Mouse (Mus musculus): ENCODE results near the gene Dhx35. TPM values are rescaled to one million over a fixed set of nuclear protein-coding genes. Genes with fewer than 3 reads are reported as not detected.

Dhx35 gene
- total and polyA plus RNA-seq, 2 experiments from 2014 or later, result 10.0 to 30.7 TPM

- Histone ChIP-seq H3K27me3 (ENCODE audit: insufficient read depth, low read length) (no peaks in the 10 kb centered on the region), H3K9me3 (ENCODE audit: low read length) (no peaks in the 10 kb centered on the region), H3K36me3 (ENCODE audit: insufficient read depth, low read length) (no peaks in the 10 kb centered on the region), H3K9ac (replicated peaks; ENCODE audit: low read length) (peak overlapping the region; percentile 49), H3K27ac (no peak overlapping the region), H3K4me1 (ENCODE audit: insufficient read depth, low read length) (peaks cover 17% of the 10 kb centered on the region), H3K4me2 (ENCODE audit: low read depth, low read length) (peak overlapping the region; percentile 99), H3K4me3 (ENCODE audit: low read length) (peak overlapping the region; percentile 55)
- no peak for TF ChIP-seq CTCF (IDR thresholded peaks at IDR 0.05; ENCODE audit: low read depth)
- ATAC-seq, result no peak
- WGBS, result under 1% methylated on average over 37 of the region's 37 CpGs
- peak; percentile 34 for DNase-seq (ENCODE audit: low spot score)
Measured at GRCm38 (mm10) chr2:158768350-158768749, 26.3 kb upstream of the Dhx35 start.

GRCm38 (mm10) chr2:158768771-158769170 is 25.8 kb upstream of the Dhx35 start:
- DNase-seq (ENCODE audit: low spot score), result no peak
- H3K9me3 ChIP-seq (ENCODE audit: low read length), result no peaks in the 10 kb centered on the region
- H3K9ac ChIP-seq (replicated peaks; ENCODE audit: low read length), result no peak overlapping the region; the same call in 1 of the 2 replicates
- H3K4me1 ChIP-seq (ENCODE audit: insufficient read depth, low read length), result peaks cover 17% of the 10 kb centered on the region
- H3K27ac ChIP-seq, result no peak overlapping the region
- TF ChIP-seq CTCF (IDR thresholded peaks at IDR 0.05; ENCODE audit: low read depth), result no peak
- H3K27me3 ChIP-seq (ENCODE audit: insufficient read depth, low read length), result no peaks in the 10 kb centered on the region
- peak overlapping the region; percentile 55 for H3K4me3 ChIP-seq (ENCODE audit: low read length)
- H3K36me3 ChIP-seq (ENCODE audit: insufficient read depth, low read length), result no peaks in the 10 kb centered on the region
- 9% methylated on average over 5 of the region's 5 CpGs for WGBS
- ATAC-seq, result no peak
- H3K4me2 ChIP-seq (ENCODE audit: low read depth, low read length), result peak overlapping the region; percentile 99

- Histone ChIP-seq H3K4me2 (ENCODE audit: low read depth, low read length) (peak overlapping the region; percentile 99), H3K9ac (replicated peaks; ENCODE audit: low read length) (no peak overlapping the region), H3K27ac (no peak overlapping the region), H3K4me3 (ENCODE audit: low read length) (peak overlapping the region; percentile 19), H3K4me1 (ENCODE audit: insufficient read depth, low read length) (peaks cover 17% of the 10 kb centered on the region), H3K36me3 (ENCODE audit: insufficient read depth, low read length) (no peaks in the 10 kb centered on the region), H3K9me3 (ENCODE audit: low read length) (no peaks in the 10 kb centered on the region), H3K27me3 (ENCODE audit: insufficient read depth, low read length) (no peaks in the 10 kb centered on the region)
- ATAC-seq (no peak), DNase-seq (ENCODE audit: low spot score) (peak; percentile 55)
- TF ChIP-seq CTCF (IDR thresholded peaks at IDR 0.05; ENCODE audit: low read depth), result no peak
- 28% methylated on average over 13 of the region's 13 CpGs for WGBS
Measured at GRCm38 (mm10) chr2:158770126-158770757, 24.4 kb upstream of the Dhx35 start.

- no peak overlapping the region for H3K4me3 ChIP-seq (ENCODE audit: low read length)
- no peak overlapping the region for H3K27ac ChIP-seq
- 57% methylated on average over 11 of the region's 11 CpGs for WGBS
- no peaks in the 10 kb centered on the region for H3K9me3 ChIP-seq (ENCODE audit: low read length)
- H3K36me3 ChIP-seq (ENCODE audit: insufficient read depth, low read length), result no peaks in the 10 kb centered on the region
- TF ChIP-seq CTCF (IDR thresholded peaks at IDR 0.05; ENCODE audit: low read depth), result no peak
- peaks cover 17% of the 10 kb centered on the region for H3K4me1 ChIP-seq (ENCODE audit: insufficient read depth, low read length)
- 0 out of 2 replicates have a peak overlapping the region, but pooled peaks have one; percentile 7 for H3K4me2 ChIP-seq (ENCODE audit: low read depth, low read length)
- DNase-seq (ENCODE audit: low spot score) (no peak), ATAC-seq (no peak)
- H3K9ac ChIP-seq (replicated peaks; ENCODE audit: low read length), result no peak overlapping the region
- no peaks in the 10 kb centered on the region for H3K27me3 ChIP-seq (ENCODE audit: insufficient read depth, low read length)
Measured at GRCm38 (mm10) chr2:158771066-158771763, 23.4 kb upstream of the Dhx35 start.

DNA sequence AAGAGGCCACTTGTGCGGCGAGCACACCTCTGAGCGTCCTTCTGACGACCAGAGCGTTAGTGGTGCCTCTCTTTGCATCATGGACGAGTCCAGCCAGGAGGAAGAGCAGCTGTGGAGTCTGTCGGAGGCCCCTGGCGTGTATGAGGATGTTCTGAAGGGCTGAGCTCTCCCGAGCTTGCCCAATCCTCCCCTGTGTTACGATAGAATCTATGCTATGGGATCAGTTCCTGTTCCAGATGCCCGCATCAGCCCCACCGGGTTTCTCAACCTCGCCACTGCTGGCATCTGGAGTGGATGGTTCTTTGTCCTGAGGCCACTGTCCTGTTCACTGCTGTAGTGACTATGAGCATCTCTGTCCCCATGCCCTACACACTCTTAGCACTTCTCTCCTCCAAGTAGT is 21.8 kb upstream of the Dhx35 start:
- WGBS, result 87% methylated on average over 13 of the region's 13 CpGs
- H3K36me3 ChIP-seq (ENCODE audit: insufficient read depth, low read length), result no peaks in the 10 kb centered on the region
- peaks cover 17% of the 10 kb centered on the region for H3K4me1 ChIP-seq (ENCODE audit: insufficient read depth, low read length)
- no peak for ATAC-seq
- no peak for TF ChIP-seq CTCF (IDR thresholded peaks at IDR 0.05; ENCODE audit: low read depth)
- H3K4me2 ChIP-seq (ENCODE audit: low read depth, low read length), result no peak overlapping the region
- H3K4me3 ChIP-seq (ENCODE audit: low read length), result no peak overlapping the region
- no peak overlapping the region for H3K9ac ChIP-seq (replicated peaks; ENCODE audit: low read length)
- no peaks in the 10 kb centered on the region for H3K27me3 ChIP-seq (ENCODE audit: insufficient read depth, low read length)
- H3K9me3 ChIP-seq (ENCODE audit: low read length), result no peaks in the 10 kb centered on the region
- DNase-seq (ENCODE audit: low spot score), result no peak
- H3K27ac ChIP-seq, result no peak overlapping the region

GRCm38 (mm10) chr2:158774886-158775285 is 19.7 kb upstream of the Dhx35 start:
- H3K4me1 ChIP-seq (ENCODE audit: insufficient read depth, low read length), result peaks cover 6% of the 10 kb centered on the region; the same call in 1 of the 2 replicates
- H3K9me3 ChIP-seq (ENCODE audit: low read length), result no peaks in the 10 kb centered on the region
- DNase-seq (ENCODE audit: low spot score) (no peak), ATAC-seq (no peak)
- no peak for TF ChIP-seq CTCF (IDR thresholded peaks at IDR 0.05; ENCODE audit: low read depth)
- no peak overlapping the region for H3K4me3 ChIP-seq (ENCODE audit: low read length)
- WGBS, result 77% methylated on average over 8 of the region's 8 CpGs
- no peak overlapping the region for H3K27ac ChIP-seq
- H3K27me3 ChIP-seq (ENCODE audit: insufficient read depth, low read length), result no peaks in the 10 kb centered on the region
- no peak overlapping the region for H3K9ac ChIP-seq (replicated peaks; ENCODE audit: low read length)
- H3K4me2 ChIP-seq (ENCODE audit: low read depth, low read length), result no peak overlapping the region
- no peaks in the 10 kb centered on the region for H3K36me3 ChIP-seq (ENCODE audit: insufficient read depth, low read length)

GRCm38 (mm10) chr2:158776716-158777115 is 17.9 kb upstream of the Dhx35 start:
- H3K4me2 ChIP-seq (ENCODE audit: low read depth, low read length), result no peak overlapping the region
- 56% methylated on average over 4 of the region's 4 CpGs for WGBS
- TF ChIP-seq CTCF (IDR thresholded peaks at IDR 0.05; ENCODE audit: low read depth), result no peak

More at GRCm38 (mm10) chr2:158776716-158777115, 17.9 kb upstream of the Dhx35 start:
- DNase-seq (ENCODE audit: low spot score) (peak; percentile 58), ATAC-seq (peak; percentile 58; the same call in 1 of the 2 replicates)
- Histone ChIP-seq H3K4me1 (ENCODE audit: insufficient read depth, low read length) (no peaks in the 10 kb centered on the region), H3K36me3 (ENCODE audit: insufficient read depth, low read length) (no peaks in the 10 kb centered on the region), H3K4me3 (ENCODE audit: low read length) (no peak overlapping the region), H3K9ac (replicated peaks; ENCODE audit: low read length) (no peak overlapping the region), H3K27ac (no peak overlapping the region), H3K9me3 (ENCODE audit: low read length) (no peaks in the 10 kb centered on the region), H3K27me3 (ENCODE audit: insufficient read depth, low read length) (no peaks in the 10 kb centered on the region)

All from hindbrain, postnatal 0 days (tissue).